Mouse (Mus musculus) cerebellum, postnatal 36 days (tissue): ENCODE measurements around the gene Tcf3.

Experiments
- DNase-seq, 2 experiments: peaks; one replicate each; pipeline ENCODE4 v3.0.0; 2021 to 2022; ENCODE audit warnings: mixed read lengths in 2 of 2

The Tcf3 gene

GRCm38 (mm10) chr10:80406684-80407501 is 26.6 kb downstream of the Tcf3 start, which contains the start of gene Uqcr11:
Gene Uqcr11 (minus strand): TSS chr10:80406830.
- DNase-seq: peak; percentile 91 to 92

DNA sequence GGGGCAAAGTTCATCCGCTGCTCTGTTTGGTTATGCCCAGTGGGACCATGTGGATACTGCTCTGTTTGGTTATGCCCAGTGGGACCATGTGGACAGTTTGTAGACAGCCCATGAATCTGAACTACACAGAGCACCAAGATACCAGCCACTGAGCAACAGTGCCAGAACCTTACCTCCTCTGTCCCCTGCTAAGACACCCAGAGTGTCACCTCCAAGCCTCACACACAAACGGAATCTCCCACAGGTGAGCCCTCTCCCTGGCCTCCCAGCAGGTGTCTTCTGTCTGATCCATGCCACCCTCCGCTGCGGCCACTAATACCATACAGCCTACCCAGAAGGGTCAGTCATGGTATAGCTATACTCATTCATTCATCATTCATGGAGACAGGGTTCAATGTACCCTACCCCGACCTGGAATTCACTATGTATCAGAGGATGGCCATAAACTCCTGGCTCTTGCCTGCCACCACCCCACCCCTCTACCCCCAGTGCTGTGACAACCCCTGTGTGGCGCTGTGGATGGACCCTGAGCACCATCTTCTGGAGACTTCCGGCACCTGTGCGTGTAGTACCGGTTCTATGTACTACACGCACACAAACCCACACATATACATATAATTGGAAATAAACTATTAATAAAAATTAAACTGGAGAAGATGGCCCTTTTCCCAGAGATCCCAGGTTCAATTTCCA is 27.8 kb downstream of the Tcf3 start:
- no peak for DNase-seq

DNA sequence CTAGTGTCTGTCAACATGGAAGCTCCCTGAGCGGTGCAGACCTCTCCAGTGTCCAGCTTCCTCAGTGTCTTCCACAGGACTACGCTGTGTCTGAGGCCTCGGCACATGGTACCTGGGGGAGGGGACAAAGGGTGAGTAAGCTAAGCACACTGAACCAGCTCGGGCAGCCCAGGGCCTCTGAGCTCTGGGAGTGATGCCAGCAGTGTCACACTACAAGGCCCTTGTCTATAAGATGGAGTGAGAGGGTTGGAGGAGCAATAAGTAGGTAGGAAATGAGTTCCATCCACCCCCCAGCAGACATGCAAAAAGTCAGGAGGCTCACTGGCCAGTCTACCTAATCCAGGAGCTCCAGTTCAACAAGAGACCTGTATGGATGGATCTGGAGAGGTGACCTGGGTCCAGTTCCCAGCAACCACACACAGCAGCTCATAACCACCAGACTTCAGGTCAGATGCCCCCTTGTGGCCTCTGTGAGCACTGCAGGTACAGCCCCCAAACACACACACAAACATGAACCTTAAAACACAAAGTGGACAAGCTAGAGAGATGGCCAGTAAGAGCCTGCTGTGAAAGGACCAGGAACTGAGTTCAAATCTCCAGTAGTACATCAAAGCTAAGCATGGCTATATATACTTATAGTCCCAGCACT is 30.3 kb downstream of the Tcf3 start:
- no peak for DNase-seq

DNA sequence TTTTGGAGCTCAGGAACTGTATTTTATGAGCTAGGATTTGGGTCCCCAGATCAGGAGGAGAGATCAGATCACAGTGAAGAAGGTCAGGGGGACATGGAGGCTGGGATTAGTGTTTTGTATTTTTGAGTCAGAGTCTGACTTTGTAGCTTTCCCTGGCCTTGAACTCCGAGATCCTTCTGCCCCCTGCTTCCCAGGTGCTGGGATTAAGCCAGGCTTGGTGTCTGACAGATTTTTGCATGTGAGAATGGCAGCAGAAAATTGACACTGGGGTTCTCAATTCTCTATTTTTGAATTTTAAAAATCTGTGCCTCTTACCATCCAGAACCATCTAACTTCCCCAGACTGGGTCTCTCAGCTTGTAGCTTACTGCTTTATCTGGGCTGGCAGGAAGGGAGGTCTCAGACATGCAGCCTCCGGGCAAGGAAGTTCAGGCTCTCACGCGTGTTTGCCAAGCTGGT is 32.7 kb downstream of the Tcf3 start:
- no peak for DNase-seq

DNA sequence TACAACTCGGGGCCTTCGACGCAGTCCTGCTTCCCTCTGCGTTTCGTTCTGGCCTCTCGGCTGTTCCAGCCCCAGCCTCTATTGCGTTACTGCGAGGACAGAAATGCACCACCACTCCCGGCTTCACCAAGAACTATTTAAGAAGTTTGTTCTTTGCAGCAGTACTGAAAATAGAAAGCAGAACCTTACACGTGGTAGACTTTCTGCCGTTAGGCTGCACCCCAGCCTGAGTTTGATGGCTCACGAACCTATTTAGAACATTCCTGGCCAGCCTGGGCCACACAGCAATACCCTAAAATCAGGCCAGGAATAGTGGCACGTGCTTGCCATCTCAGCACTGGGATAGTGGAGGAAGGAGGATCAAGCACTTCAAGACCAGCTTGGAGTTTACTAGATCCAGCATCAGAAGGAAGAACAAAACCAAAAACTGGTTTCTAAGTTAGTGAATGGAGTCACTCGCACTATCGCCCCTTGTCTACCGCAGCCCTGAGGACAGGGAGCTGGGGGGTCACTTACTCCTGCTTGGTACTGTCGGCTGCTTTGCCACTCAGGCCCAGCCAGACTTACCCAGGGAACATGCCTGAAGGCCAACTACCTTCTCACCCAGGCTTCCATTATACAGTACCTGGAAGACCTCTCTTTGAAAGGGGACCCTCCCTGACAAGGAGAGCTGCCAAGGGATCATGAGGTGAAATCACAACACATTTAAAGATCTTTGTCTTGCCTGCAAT is 33.3 kb downstream of the Tcf3 start:
- no peak for DNase-seq

DNA sequence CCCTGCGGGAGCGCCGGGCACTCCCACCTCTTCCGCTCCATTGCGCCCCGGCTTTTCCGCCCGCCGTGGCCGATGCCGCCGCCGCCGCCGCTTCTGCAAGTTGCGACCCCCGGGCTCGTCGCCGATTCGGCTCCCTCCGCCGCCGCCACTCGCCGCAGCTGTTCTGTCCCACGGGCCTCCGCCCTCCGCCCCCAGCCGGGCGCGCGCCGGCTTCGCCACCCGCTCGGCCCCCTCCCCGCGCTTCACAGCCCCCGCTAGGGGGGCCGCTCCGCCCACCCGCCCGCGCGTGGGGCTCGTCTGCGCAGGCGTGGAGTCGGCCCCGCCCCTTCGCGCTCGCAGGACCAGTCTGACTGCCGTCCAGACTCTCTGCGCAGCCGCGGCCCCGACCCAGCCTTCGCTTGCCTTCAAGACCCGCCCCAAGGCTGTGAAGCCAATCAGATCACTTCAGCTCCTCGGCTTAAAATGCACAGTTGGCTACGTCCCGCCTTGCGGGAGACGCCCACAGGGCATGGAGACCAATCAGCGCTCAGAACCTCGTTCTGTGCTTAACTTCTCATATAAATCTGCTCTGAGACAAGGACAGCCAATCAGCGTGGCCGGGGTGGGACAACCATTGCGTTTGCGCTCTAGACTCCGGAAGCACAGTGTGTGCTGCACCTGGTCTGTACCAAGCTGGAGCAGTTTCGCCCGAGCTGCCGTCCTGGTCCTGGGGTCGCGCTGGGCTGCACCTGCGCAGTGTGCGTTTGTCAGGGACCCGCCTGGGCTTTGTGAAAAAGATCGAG is 34.1 kb downstream of the Tcf3 start, which contains the start of gene Mbd3:
Mbd3 (minus strand) TSS at position 360 of the 782 bp plus-strand sequence.
- DNase-seq: peak; percentile 99 to 100

- DNase-seq: peak; percentile 99
Observed at GRCm38 (mm10) chr10:80398719-80399190, 34.7 kb downstream of the Tcf3 start.

GRCm38 (mm10) chr10:80398174-80398535 is 35.3 kb downstream of the Tcf3 start:
- DNase-seq: no peak

- DNase-seq: no peak
Observed at GRCm38 (mm10) chr10:80397524-80398173, 35.8 kb downstream of the Tcf3 start.

GRCm38 (mm10) chr10:80396822-80397523 is 36.5 kb downstream of the Tcf3 start:
- DNase-seq: no peak

- no peak for DNase-seq
Observed at GRCm38 (mm10) chr10:80395025-80395627, 38.3 kb downstream of the Tcf3 start.

GRCm38 (mm10) chr10:80392687-80393086 is 40.8 kb downstream of the Tcf3 start:
- DNase-seq: no peak

GRCm38 (mm10) chr10:80390697-80391096 is 42.8 kb downstream of the Tcf3 start:
- no peak for DNase-seq

GRCm38 (mm10) chr10:80389185-80389708 is 44.2 kb downstream of the Tcf3 start:
- no peak for DNase-seq

DNA sequence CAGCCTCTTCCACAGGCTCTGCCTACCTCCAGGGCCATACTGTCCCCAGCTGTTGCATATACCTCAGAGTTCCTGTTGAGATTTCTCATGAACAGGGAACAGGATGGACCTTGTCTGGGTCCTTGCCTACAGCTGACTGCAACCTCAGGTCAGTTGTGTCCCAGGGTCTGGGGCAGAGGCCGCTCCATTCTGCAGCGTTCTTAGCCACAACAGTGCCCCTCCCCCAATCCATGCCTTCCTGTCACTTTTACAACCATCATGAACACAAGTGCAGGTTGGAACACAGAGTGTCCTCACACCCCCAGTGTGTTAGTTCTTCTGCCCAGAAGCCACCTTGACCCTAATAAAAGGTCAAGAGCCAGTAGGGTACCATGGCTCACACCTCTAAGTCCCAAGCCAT is 44.7 kb downstream of the Tcf3 start:
- no peak for DNase-seq

GRCm38 (mm10) chr10:80387522-80387959 is 45.9 kb downstream of the Tcf3 start, which contains the start of gene Mex3d:
Gene Mex3d (minus strand): TSS chr10:80387659.
- peak; percentile 85 to 93 for DNase-seq

- DNase-seq: peak in 1 of 2 experiments; percentile 39
Observed at GRCm38 (mm10) chr10:80386735-80387471, 46.5 kb downstream of the Tcf3 start.

DNA sequence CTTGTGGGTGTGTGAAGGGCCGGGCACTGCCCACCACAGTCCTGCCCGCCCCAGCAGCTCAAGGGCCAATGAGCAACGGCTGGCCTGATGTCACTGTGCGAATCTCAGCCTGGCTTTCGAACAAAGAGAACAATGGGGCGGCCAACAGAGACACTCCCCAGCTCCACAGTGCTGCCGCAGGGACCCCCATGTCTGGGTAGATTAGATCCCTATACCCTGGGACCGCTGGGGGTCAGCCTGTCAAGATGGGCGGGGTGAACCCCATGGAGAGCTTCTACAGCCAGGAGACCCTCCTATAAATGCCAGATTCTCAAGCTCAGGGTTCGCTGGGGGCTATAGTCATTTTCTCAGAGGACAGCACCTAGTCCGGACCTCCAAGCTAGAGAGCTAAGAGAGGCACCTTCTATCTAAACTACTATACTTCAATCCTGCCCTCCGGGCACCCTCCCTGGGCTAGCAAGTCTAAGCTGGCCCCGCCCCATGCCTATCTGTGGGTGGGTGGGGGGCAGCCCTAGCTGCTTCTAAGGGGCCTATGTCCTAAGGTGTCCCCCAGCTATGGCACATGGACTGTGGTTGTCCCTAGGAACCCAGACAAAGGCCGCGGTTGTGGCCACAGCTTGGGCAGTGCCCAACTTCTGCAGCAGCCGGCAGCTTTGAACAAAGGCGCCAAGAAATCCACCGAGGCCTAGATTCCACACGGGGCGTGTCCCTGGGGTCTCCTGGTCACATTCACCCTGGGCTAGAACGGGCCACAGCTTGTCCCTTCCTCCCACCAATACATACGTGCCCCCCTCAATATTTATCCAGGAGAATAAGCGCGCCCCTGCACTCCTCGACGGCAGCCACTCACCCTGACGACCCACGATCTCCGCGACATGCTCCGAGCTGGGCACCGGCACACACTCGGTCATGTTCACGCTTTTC is 47.4 kb downstream of the Tcf3 start:
- DNase-seq: no peak
